Mouse (Mus musculus) layer of hippocampus, postnatal 36 days (tissue): ENCODE measurements at regions not wholly inside any gene's neighbourhood (a gene's known extent, or its start where the extent isn't known, plus 50 kb on each side); places are given as distances from the start of the nearest gene placed in this dataset.
A peak's percentile ranks its signal among the peaks of the same experiment; 100 is the strongest.

Experiments used
- DNase-seq, 2 experiments: peaks; one replicate each; pipeline ENCODE4 v3.0.0; 2022

DNA sequence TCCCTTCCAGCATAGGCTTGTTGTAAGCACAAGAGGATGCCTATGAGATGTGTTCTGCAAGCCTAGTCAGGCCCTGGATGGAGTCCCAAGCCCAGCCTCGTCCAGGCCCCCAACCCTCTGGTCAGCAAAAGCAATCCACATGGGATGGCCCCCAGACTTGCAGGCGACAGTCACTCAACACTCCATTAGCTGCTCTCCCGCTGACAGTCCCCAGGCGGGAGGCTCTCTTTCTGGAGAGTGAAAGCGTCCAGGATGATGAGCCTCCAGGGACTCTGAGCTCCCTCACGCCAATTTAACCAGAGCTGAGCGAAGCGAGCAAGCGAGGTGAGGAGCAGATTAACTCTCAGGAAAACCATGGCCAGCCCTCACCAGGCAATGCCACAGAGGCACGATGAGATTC, 132.7 kb upstream of the 1600014C23Rik start:
- no peak for DNase-seq

DNA sequence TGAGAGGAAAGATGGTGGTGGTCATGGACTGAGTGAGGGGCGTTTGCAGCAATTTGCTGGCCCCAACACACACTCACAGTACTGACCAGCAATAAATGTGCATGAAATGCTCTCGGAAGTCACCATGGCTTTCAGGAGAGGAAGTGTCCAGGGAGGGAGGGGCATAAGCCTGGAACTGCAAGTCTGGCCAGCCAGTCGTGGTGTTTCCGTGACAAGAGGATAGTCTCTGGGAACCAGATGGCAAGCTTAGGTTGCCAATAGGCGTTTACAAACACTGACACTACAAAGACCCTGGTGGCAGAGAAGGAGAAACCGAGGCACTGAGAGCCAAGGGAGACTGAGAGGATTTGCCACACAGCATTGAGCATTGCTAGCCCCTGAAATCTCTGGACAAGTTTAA, 132.3 kb upstream of the 1600014C23Rik start:
- DNase-seq = no peak

DNA sequence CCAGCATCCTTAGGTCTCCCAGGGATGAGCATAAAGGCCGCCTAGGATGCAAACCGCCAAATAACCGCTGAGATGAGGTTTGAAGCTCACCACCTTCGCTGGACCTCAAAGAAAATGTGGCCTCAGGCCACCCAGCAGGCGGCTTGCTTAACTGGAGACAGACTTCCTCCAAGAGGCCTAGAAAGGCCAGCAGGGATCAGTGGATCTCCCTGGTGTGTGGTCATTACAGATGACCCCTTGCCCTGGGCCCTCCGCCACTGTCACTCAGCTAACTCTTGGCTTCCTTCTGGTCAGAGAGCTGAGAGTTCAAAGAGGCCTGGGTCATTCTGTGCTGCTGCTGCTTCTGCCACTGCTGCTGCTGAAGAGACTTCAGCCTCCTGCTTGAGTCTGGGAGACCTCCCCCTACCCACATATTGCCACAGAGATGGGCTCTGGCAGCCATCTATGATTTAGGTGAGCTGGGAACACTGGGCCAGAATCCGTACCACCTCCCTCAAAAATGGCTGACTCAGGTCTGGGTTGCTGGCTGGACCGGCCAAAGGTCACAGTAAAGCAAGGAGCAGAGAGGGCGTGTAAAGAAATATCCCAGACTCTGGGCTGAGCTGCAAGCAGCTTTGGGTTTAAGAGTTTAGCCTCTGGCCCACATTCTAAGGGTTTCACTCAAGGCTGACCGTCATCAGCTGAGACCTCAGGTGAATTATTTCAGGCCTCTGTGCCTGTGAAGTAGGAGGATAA, 130.0 kb upstream of the 1600014C23Rik start:
- DNase-seq = no peak

DNA sequence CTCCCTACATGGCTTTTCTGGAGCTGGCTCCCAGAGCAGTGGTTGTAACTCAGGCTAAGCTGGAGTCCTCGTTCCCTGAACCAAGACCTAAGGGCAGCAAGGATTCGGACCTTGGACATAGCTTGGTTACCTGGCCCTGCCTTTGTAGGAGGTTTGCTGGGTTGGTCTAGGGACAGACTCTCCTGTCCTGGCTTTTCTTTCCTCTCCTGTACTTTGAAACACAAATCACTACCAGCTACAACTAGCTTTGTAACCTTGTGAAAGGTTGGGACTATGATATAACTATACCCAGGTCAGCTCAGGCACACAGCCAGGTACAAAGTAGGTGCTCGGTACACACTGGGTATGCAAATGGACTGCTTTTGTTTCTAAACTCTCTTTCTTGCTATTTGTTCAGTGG, 129.4 kb upstream of the 1600014C23Rik start:
- no peak for DNase-seq

DNA sequence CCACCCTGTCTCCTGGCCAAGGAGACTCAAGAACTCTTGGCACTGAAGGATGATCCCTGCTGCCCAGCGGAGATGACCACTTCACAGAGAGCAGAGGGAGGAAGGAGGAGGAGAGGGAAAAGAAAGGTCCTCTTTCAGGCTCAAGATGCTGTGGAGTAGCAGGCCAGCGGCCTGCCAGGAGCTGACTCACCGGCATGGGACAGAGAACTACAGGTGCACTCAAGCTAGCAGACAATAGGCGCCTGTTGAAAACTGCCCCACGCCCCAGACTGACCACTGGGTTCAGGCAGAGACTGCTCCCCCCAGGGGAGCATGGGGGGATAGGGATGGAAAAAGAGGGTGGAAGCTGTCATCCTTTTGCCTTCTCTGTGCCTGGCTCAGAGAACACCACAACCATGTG, 125.8 kb upstream of the 1600014C23Rik start:
- DNase-seq = no peak

DNA sequence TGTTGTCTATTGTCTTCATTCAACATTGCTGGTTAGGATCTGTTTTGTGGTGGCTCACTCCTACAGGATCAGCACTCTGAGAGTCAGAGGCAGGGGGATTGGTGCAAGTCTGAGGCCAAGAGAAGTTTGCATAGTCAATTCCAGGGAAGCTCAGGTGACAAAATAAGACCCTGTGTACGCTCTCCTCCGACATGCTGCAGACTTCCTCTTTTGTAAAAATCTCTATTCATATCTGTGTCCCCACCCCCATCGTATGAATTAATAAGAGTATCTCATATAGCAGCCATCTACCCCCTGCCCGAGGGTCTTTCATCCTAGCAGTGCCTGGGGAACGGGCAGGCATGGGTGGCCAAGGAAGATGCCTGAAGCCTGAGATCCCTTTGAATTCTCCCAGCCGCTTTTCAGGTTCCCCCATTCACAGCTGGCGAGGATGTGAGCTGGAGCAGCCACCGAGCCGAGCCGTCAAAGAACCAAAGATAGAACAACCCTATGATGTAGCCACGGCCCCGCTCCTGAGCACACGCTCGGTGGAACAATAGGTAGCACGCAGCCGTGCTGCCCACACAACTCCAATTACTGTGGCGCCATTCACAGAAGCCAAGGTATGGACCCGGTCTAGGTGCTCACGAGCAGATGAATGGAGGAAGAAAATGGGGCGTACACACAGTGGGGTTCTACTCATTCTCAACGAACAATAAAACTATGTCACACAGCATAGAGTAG, 120.4 kb upstream of the 1600014C23Rik start:
- DNase-seq = no peak

DNA sequence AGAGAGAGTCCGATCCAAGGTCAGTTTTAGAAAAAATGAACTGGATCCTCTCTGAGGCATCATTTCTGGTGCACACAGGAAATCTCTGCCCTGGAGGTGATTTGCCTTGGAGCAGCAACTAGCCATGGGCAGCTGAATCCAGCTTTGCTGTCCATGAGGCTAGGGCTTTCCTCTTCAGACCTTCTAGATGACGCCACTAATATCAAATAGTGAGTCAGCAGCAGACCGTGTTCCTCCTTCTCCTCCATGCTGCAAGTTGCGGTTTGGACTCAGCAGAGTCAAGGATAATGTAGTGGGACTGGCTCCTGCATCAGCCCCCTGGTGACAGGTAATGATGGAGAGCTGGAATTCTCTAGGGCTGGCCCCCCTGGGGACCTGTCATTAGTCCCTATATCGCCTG, 118.8 kb upstream of the 1600014C23Rik start:
- DNase-seq = no peak

DNA sequence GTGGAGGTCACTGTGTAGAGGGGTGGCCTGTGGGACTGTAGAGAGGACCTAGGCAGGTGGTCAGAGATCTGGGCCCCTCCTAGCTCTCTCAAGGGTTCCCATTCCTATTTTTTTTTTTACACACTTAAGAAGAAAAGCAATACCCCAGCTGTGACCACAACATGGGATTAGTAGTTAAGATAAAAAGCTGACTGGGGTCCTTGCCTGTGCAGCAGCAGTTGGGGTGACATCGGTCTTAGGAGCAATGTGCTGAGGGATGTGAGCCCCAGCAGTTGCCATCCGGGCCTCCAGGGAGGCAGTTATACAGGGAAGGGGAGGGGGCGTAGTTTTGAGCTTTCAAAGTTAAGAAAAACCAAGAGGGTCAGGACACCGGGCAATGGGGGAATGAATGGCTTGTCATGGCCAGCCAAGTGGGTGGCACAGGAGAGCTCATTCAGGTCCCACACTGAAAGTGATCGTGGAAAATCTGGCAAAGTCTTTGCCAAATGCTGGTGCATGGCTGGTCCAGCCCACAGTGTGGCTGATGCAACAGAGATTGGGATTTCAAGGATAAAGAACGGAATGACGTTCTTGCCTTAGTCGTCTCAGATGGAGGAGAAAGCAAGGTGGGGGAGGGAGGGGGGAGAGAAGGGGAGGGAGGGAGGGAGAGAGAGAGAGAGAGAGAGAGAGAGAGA, 118.2 kb upstream of the 1600014C23Rik start:
- DNase-seq = no peak

DNA sequence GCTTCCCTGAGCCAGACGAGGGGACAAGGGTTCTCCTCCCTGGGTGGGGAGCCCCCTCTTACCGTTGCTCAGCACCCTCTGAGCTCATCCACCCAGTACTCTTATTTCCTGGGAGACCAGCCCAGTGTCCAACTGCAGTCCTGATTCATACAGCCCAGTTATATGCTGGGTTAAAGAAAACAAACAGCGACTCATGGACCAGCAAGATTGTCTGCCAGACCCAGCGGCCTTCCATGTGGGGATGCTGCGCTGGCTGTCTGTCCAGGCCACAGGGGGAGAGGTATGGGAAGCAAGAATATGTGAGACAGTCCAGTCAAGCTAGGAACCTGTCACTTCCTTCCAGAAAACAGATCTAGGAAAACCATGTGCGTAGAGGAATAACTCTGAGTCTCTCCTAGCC, 117.3 kb upstream of the 1600014C23Rik start:
- DNase-seq = no peak

DNA sequence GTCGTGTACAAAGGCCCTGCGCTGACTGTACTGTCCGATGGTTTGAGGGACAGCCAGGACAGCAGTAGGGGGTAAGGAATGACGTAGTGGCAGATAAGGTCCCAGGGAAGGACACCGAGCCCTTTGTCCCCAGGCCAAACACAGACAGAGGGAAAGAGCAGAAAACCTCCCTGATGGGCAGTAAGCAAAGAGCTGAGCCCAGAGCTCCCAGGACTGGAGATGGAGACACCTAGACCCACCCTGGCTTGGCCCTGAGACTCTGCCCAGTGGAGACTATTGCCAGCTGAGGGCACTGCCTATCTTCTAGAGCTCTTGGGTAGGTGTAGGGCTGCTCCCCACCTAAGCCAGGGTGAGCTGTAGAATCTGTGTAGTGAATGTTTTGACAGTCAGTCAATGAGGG, 116.5 kb upstream of the 1600014C23Rik start:
- no peak for DNase-seq

DNA sequence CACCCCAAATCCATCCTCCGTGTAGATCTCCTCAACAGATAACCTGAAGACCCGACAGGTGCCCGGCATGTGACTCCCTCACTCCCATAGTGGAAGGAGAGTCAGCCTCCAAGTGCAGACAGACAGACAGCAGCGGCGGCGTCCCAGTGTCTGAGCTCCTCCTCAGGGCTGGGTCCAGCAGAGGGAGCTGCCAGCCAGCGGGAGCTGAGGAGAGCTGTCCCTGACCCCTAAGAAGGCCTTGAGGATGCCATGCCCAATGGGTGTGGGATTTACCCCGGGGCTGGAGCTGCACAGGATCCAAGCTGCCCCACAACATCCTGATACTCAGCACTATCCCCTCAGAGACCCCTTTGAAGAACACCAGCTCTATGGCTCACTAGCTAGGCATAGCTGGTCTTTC, 115.0 kb upstream of the 1600014C23Rik start:
- DNase-seq = peak in 1 of 2 experiments; percentile 15

DNA sequence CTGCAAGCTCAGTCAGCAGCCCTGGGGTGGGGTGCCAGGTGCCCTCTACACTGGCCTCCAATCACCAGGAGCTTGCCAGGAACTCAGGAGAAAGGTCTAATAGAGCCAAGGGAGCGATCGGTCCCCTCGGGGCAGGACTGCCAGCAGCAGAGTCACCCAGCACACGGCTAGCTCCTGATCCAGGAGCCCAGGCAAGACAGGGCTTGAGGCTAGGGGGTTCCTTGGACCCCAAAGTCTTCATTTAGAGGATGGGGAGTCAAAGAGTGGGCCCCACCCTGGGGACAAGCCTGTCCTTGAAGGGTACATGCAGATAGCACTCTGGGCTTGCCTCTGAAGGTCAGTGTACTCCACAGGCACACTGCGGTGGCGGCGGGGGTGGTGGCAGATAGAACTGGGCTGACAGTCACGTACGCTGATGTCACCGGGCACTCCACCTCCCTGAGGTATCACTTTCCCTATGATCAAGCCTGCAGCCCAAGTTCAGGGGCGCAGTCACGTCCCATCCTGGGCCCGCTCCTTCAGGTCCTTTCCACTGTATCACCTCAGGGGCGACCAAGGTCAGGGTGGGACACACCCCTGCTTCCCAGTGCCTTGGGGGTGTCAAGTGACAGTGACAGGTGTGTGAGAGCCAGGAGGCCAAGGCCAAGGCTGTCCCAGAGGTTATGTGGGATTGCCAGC, 114.2 kb upstream of the 1600014C23Rik start:
- DNase-seq = no peak

DNA sequence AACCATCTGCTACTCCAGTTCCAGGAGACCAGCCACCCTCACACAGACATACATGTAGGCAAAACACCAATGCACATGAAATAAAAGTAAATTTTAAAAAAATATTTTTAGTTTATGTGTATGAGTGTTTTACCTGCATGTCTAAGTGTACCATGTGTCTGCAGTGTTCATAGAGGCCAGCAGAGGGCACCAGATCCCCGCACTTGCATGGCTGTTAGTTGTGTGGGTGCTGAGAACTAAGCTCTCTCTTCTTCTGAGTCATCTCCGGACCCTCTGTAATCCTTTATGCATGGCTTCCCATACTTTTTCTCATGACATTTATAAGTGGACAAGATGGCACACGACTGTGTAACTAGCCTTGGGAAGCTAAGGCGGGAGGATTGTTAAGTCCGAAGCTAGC, 112.2 kb upstream of the 1600014C23Rik start:
- no peak for DNase-seq

DNA sequence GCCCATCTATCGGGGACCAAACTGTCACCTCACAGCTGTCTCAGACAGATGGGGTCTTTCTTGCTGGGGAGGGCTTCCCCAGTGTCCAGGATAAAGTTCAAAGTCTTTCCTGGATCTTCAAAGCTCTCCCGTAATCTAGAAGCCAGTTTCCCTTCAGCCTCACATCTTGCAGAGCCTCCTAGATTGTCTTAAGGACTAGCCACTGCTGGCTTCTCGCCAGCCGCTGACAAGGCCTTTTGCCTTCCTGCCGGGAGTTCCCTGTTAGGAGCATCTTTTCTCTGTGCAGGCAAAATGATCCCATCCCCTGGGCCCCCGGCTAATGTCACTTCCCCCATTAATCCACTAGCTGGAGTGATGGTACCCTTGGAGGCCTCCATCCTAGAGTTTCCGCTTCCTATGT, 103.1 kb upstream of the 1600014C23Rik start:
- DNase-seq = no peak

DNA sequence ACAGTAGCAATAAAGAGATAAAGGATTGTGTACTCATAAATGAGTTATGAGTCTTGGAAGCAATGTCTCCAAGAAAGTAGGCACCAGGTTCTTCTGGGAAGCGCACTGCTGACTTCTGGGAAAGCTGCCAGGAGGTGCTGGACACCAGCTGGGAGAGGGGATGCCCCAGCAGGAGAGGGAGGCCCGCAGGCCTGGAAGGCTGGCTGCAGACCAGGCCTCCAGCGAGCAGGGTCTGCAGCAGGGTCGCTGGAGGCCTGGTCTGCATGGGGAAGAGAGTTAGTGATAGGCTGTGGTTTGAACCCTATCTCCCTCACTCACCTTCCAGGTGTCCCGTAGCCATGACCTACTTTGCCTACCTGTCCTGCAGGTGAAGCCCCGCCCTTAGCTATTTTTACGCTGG, 102.6 kb upstream of the 1600014C23Rik start:
- no peak for DNase-seq

DNA sequence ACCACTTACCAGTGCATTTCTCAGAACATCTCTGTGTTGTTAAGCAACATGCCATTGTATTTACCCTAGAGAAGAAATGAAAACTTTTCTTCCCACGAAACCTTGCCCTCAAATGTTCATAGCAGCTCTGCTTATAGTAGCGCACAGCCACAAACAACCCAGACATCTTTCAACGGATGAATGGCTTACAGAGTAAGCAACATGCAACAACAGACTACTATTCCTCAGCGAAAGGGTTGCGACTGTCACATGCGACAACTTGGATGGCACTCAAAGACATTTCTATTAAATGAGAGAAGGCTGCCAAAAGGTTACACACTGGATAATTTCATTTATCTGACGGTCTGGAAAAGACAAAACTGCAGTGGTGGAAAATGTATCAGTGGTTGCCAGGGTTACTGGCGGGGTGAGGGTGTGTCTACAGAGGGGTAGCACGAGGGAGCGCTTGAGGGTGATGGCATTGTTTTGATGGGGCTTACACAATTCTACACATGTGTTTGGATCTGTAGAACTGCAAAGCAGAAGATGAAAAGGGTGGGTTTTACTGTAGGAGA, 101.0 kb upstream of the 1600014C23Rik start:
- no peak for DNase-seq

DNA sequence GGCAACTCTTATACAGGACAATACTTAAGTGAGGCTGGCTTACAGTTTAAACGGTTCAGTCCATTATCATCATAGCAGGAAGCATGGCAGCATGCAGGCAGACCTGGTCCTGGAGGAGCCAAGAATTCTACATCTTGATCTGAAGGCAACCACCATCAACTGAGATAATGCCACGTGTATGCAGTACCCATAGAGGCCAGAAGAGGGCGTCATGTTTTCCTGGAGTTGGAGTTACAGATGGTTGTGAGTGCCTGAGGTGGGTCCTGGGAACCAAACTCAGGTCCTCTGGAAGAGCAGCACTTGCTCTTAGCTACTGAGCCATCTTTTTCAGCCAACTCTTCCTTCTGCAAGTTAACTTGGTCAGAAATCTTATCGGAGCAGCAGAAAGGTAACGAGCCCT, 96.7 kb upstream of the 1600014C23Rik start:
- no peak for DNase-seq

DNA sequence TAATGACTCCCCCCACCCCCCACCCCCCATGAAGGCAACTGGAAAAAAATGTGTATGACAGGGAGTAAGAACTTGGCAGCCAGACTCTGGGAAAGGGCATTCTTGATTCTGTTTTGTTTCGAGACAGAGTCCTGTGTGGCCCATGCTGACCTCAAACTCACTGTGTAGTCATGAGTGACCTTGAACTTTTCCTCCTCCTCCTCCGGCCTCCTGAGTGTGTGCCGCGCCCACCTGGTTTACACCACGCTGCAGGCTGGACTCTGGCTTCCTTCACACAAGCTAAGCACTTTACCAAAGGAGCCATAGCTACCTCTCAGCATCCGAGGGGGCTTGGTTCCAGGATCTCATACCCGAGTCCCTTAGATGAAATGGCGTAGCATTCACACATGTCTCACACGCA, 95.9 kb upstream of the 1600014C23Rik start:
- DNase-seq = no peak

DNA sequence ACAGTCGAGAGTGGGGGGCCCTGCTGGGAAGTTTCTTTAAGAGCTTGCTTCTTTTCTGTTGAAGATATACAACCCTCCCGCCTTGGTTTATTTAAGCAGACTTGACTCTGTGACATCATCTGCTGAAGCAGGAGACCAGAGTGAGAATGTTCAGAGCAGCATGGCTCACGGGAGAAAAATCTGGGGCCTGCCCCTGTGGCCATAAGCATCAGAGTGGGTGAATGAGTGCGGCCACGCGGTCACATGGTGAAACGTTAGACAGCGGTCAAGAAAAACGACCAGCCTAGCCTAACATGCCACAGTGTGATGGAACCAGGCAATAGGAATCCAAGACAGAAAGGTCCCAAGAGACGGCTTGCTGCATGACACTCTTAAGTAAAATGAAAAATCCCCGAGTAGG, 95.2 kb upstream of the 1600014C23Rik start:
- no peak for DNase-seq

DNA sequence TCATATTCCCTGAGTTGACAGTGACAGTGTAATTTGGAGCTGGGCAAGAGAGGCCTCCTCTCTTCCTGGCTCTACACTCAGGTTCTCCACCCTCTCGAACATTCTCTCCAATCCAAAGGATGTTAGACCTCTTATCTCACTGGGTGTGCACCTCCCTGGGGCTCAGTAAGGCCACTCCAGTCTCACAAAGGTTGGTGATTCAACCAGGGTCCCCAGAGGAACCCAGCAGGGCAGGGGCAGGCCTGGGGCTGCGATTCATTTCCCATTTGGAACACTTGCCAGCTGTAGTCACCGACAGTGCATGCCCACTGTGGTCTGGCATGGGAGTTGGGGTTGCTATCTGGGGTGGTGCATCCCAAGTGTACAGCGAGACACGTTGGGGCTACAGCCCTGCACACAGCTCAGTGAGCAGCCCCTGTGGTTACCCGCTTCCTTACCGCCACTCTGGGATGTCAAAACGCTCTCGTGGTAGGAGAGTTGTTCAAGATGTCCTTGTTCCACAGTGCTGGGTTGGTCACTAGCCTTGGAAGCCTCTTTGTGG, 94.7 kb upstream of the 1600014C23Rik start:
- DNase-seq = no peak

DNA sequence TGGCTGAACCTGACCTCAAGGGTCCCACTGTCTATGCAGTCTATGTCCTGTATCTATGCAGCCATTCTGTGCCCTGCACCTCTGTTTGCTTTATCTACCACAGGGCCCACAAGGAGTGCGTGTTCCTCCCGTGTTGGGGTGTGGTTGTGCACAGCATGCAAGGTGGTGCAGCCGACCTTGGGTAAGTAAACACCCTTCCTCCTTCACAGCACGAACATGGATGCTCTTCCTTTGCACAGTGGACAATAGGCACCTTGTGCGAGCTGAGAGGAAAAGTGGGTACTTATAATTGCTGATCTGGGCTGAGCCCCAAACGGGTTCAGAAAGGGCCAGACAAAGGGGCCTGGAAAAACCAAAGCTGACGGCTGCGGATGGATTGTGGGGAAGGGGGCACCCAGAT, 91.3 kb upstream of the 1600014C23Rik start:
- no peak for DNase-seq

DNA sequence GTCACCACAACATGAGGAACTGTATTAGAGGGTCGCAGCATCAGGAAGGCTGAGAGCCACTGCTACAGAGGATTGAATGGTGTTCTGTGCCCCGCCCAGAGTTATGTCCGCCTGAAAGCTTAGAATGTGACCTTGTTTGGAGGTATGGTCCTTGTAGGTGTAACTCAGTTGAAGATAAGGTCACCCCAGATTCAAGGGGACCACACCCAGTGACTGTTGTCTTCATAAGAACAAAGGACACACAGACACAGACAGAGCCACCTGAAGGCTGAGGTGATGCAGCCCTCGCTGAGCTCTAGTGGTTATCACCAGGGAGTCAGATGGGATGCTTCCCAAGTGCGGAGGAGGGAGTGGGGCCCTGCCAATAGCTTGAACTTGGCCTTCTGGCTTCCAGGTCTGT, 89.9 kb upstream of the 1600014C23Rik start:
- no peak for DNase-seq

DNA sequence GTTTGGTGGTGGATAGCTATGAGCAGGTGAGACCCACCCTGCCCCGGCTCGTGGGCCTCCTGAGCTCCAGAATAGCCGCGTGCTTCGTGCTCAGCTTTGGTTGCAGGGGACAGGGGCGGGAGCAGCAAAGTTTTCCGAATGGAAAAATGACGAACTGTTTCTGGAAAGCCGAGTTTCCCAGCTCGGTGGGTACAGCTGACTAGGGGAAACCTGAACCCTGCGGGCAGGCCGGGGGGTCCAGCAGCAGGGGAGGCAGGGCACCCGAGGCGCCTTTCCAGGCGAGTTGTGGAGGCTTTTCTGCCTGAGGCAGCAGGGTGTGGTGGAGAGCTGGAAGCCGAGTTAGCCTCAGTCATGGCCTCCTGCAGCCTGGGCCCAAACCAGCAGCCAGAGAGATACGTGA, 88.8 kb upstream of the 1600014C23Rik start:
- DNase-seq = no peak
